Mouse (Mus musculus) adrenal gland, postnatal 10 days (tissue): Measurements from ENCODE around the gene Eya2. TPM values are rescaled to one million over a fixed set of nuclear protein-coding genes. Genes with fewer than 3 reads are reported as not detected.
"Not testable (repeated sequence)": the region's sequence is repeated elsewhere in the genome, so short reads cannot be mapped to it uniquely, and the experiment has no call there.

Source experiments
- DNase-seq: peaks from one replicate; pipeline ENCODE4 v3.0.0; 2021; ENCODE audit warnings: mixed read lengths
- long read RNA-seq, 2 experiments: library from polyadenylated mRNA; stranded (forward); transcript quantifications; one replicate each; pipeline ENCODE4 v2.0.0; 2021
- total RNA-seq, 2 experiments: library from RNA; stranded (reverse); gene quantifications; 2 replicates each; pipeline ENCODE4 v1.2.3; 2021

Eya2 gene
- 1 to 10 TPM; 3.5 to 4.7 TPM for total RNA-seq
- long read RNA-seq, experiment 1, partial matches to known transcripts, result 1 of 4 reads
- long read RNA-seq, experiment 1, other reads (novel, unspliced or antisense), result 1 of 4 reads
- long read RNA-seq, experiment 2, partial matches to known transcripts, result 0 of 2 reads
- long read RNA-seq, experiment 2, other reads (novel, unspliced or antisense), result 0 of 2 reads

- peak; percentile 16 for DNase-seq
These were observed at the start of gene Eya2 for GRCm38 (mm10) chr2:165594907-165595675. Eya2 (plus strand) TSS chr2:165595032.

- no peak for DNase-seq
These were observed 49.1 kb upstream of the Eya2 start for GRCm38 (mm10) chr2:165545687-165546086.

GRCm38 (mm10) chr2:165546341-165546740 lies 48.5 kb upstream of the Eya2 start:
- no peak for DNase-seq

GRCm38 (mm10) chr2:165547410-165547809 lies 47.4 kb upstream of the Eya2 start:
- peak; percentile 35 for DNase-seq

- no peak for DNase-seq
These were observed 46.2 kb upstream of the Eya2 start for GRCm38 (mm10) chr2:165548627-165549026.

GRCm38 (mm10) chr2:165550410-165550809 lies 44.4 kb upstream of the Eya2 start:
- not testable (repeated sequence) for DNase-seq

- no peak for DNase-seq
These were observed 40.8 kb upstream of the Eya2 start for GRCm38 (mm10) chr2:165554066-165554465.

- no peak for DNase-seq
These were observed 37.6 kb upstream of the Eya2 start for GRCm38 (mm10) chr2:165557278-165557677.

GRCm38 (mm10) chr2:165558916-165559315 lies 35.9 kb upstream of the Eya2 start:
- no peak for DNase-seq

- DNase-seq, result no peak
These were observed 35.2 kb upstream of the Eya2 start for GRCm38 (mm10) chr2:165559506-165560235.

GRCm38 (mm10) chr2:165561861-165562260 lies 33.0 kb upstream of the Eya2 start:
- DNase-seq, result no peak

- peak; percentile 21 for DNase-seq
These were observed 31.4 kb upstream of the Eya2 start for GRCm38 (mm10) chr2:165563298-165564058.

GRCm38 (mm10) chr2:165564101-165564500 lies 30.7 kb upstream of the Eya2 start:
- DNase-seq, result no peak

- DNase-seq, result no peak
These were observed 30.2 kb upstream of the Eya2 start for GRCm38 (mm10) chr2:165564620-165565019.

GRCm38 (mm10) chr2:165566898-165567297 lies 27.9 kb upstream of the Eya2 start:
- no peak for DNase-seq

- DNase-seq, result no peak
These were observed 27.0 kb upstream of the Eya2 start for GRCm38 (mm10) chr2:165567820-165568219.

- no peak for DNase-seq
These were observed 25.9 kb upstream of the Eya2 start for GRCm38 (mm10) chr2:165568911-165569310.

GRCm38 (mm10) chr2:165571216-165571778 lies 23.5 kb upstream of the Eya2 start:
- DNase-seq, result no peak

- DNase-seq, result no peak
These were observed 11.8 kb upstream of the Eya2 start for GRCm38 (mm10) chr2:165583044-165583443.

- no peak for DNase-seq
These were observed 11.3 kb upstream of the Eya2 start for GRCm38 (mm10) chr2:165583518-165583917.

GRCm38 (mm10) chr2:165584563-165584962 lies 10.3 kb upstream of the Eya2 start:
- DNase-seq, result no peak

GRCm38 (mm10) chr2:165590742-165591141 lies 4.1 kb upstream of the Eya2 start:
- no peak for DNase-seq
